Mouse (Mus musculus) testis, adult 2 months (tissue): Measurements from ENCODE around the gene Rhno1. TPM values are rescaled to one million over a fixed set of nuclear protein-coding genes. Genes with fewer than 3 reads are reported as not detected.

Experiments
- H3K27ac ChIP-seq: fragments of 200-500 bp; 2 replicates; pipeline ENCODE4 v1.5.1; 2012; ENCODE audit warnings: low read depth, low read length; ENCODE audit not compliant: control insufficient read depth, insufficient read depth
- H3K27me3 ChIP-seq: fragments of 200-500 bp; 2 replicates; pipeline ENCODE4 v1.6.1; 2012; ENCODE audit warnings: mild to moderate bottlenecking, low read length, moderate library complexity; ENCODE audit not compliant: control insufficient read depth, insufficient read depth
- H3K36me3 ChIP-seq: fragments of 200-500 bp; 2 replicates; pipeline ENCODE4 v1.6.1; 2012; ENCODE audit warnings: mild to moderate bottlenecking, low read length; ENCODE audit not compliant: control insufficient read depth, insufficient read depth
- H3K4me1 ChIP-seq: fragments of 200-500 bp; 2 replicates; pipeline ENCODE4 v1.6.1; 2012; ENCODE audit warnings: low read length; ENCODE audit not compliant: control insufficient read depth, insufficient read depth
- H3K4me3 ChIP-seq: fragments of 200-500 bp; 2 replicates; pipeline ENCODE4 v1.5.1; 2012; ENCODE audit warnings: low read depth, mild to moderate bottlenecking, low read length, moderate library complexity, mixed read lengths; ENCODE audit not compliant: control insufficient read depth
- CTCF ChIP-seq: fragments of 200-500 bp; IDR thresholded peaks from 2 replicates; pipeline ENCODE4 v1.5.1; 2012; ENCODE audit warnings: low read depth, mild to moderate bottlenecking, inconsistent platforms, low read length, moderate library complexity; ENCODE audit not compliant: control insufficient read depth, insufficient read depth, insufficient replicate concordance
- POLR2A ChIP-seq: fragments of 200-500 bp; IDR thresholded peaks from 2 replicates; pipeline ENCODE4 v1.6.1; 2012; ENCODE audit warnings: low read depth, mild to moderate bottlenecking, inconsistent platforms, low read length, moderate library complexity; ENCODE audit not compliant: control insufficient read depth
- polyA plus RNA-seq: library from polyadenylated mRNA; depleted of rRNA; stranded (reverse); fragments of >200 nt; gene quantifications from 2 replicates; pipeline ENCODE4 v1.2.3, GENCODE M21; 2012

The Rhno1 gene
- polyA plus RNA-seq, 1 experiment: 47.9 TPM

- Histone ChIP-seq H3K4me3 (no peak overlapping the region), H3K4me1 (no peaks in the 10 kb centered on the region), H3K27ac (no peak overlapping the region), H3K36me3 (no peaks in the 10 kb centered on the region), H3K27me3 (no peaks in the 10 kb centered on the region)
- TF ChIP-seq CTCF (no peak), POLR2A (no peak)
Measured at GRCm38 (mm10) chr6:128341956-128342723, 20.6 kb downstream of the Rhno1 start.

- Histone ChIP-seq H3K4me1 (no peaks in the 10 kb centered on the region), H3K27ac (no peak overlapping the region), H3K27me3 (no peaks in the 10 kb centered on the region), H3K36me3 (no peaks in the 10 kb centered on the region), H3K4me3 (no peak overlapping the region)
- TF ChIP-seq POLR2A (no peak), CTCF (no peak)
Measured at GRCm38 (mm10) chr6:128338876-128339275, 23.8 kb downstream of the Rhno1 start.

DNA sequence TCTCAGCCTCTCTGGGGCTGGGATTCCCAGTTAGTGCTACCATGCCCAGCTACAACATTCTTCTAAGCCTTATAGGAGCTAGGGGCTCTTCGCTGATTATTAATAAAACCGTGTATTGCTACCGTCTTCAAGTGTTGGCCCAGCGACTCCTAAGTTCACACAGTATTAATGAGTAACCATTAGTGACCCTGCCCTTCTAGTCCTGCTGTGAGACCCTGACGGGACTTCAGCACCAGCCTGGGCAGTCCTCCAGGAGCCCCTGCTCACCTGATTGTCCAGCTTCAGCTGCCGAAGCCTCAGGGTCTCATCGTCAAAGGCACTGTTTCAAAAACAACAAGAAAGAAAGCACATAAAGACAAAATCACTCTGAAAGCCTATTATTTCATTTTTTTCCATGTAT lies 25.2 kb downstream of the Rhno1 start:
- Histone ChIP-seq H3K27me3 (no peaks in the 10 kb centered on the region), H3K27ac (no peak overlapping the region), H3K4me1 (no peaks in the 10 kb centered on the region), H3K36me3 (no peaks in the 10 kb centered on the region), H3K4me3 (no peak overlapping the region)
- no peak for TF ChIP-seq POLR2A
- no peak for TF ChIP-seq CTCF

DNA sequence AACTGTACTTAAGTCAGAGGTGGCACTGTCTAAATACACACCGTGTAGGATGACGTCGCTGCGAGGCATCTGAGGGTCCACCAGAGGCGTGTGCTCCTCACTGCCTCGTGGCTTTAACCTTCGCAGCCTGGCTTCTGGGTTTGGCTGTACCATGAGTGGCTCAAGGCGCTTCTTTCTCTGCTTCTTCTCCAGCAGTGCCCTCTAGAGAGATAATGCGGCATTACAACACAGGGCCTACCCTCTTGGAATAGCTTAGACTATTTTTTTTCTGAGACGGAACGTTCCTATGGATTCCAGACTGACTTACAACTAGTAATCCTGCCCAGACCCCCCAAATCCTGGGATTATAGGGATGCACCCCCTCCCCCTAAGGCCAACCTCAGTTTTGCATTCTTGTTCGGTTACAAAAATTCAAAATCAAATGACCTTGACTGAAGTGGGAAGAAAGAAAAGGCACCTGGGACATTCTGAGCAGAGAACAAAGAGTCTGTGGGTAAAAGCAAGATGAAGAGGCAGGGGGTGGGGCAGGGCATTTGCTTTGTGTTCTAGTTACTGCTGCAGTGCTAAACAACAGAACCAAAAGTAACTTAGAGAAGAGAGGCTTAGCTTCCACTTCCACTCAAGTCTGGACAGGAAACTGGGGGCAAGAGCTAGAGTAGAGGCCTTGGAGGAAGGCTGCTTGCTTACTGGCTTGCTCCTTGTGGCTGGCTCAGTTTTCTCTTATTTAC lies 28.1 kb downstream of the Rhno1 start:
- TF ChIP-seq CTCF (peak; percentile 40; the same call in 1 of the 2 replicates), POLR2A (no peak)
- H3K36me3 ChIP-seq: no peaks in the 10 kb centered on the region

DNA sequence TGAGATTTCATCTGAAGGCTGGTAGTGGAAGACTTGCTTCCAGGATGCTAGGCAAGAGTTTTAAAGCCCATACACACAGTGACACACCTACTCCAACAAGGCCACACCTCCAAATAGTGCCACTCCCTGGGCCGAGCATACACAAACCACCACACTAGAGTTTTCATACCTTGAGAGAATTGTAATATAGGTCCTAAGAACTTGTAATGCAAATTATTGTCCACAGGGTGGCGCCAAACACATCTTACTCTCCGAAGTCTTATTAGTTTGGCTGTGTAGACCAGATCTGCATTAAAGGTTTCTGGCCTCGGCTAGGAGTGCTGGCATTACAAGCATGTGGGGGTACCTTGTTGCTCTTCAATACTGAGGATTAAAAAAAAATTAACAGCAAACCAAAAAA lies 44.4 kb downstream of the Rhno1 start:
- no peaks in the 10 kb centered on the region for H3K27me3 ChIP-seq
- no peak overlapping the region for H3K27ac ChIP-seq
- TF ChIP-seq POLR2A (no peak), CTCF (peak; percentile 37; the same call in 1 of the 2 replicates)
- H3K4me1 ChIP-seq: no peaks in the 10 kb centered on the region
- H3K36me3 ChIP-seq: no peaks in the 10 kb centered on the region; the same call in 1 of the 2 replicates
- H3K4me3 ChIP-seq: no peak overlapping the region

More for the DNA sequence above, 28.1 kb downstream of the Rhno1 start:
- Histone ChIP-seq H3K4me1 (no peaks in the 10 kb centered on the region), H3K27ac (no peak overlapping the region), H3K4me3 (no peak overlapping the region), H3K27me3 (no peaks in the 10 kb centered on the region)

DNA sequence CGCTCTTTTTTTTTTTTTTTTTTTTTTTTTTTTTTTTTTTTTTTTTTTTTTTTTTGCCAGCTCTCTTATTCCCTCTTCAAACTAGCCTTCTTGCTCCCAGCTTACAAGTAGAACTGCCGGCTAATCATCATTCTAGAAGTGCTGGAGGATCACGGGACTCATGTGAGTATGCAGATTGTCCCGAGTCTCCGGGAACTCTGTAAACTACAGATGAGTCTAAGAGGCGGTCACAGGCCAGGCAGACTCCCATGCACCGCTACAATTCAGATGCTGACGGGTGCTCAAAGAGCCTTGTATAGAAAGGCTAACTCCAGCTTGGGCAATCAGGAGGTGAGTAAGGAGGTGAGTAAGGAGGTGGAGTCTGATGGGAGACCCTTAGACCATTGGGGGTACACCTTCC lies 47.1 kb downstream of the Rhno1 start:
- no peak overlapping the region for H3K27ac ChIP-seq
- no peaks in the 10 kb centered on the region for H3K4me1 ChIP-seq
- H3K27me3 ChIP-seq: no peaks in the 10 kb centered on the region
- no peaks in the 10 kb centered on the region for H3K36me3 ChIP-seq
- no peak for TF ChIP-seq POLR2A
- TF ChIP-seq CTCF: no peak
- H3K4me3 ChIP-seq: no peak overlapping the region

- Histone ChIP-seq H3K4me3 (no peak overlapping the region), H3K27me3 (no peaks in the 10 kb centered on the region), H3K4me1 (no peaks in the 10 kb centered on the region), H3K36me3 (no peaks in the 10 kb centered on the region), H3K27ac (no peak overlapping the region)
- TF ChIP-seq CTCF: no peak
- no peak for TF ChIP-seq POLR2A
Measured at GRCm38 (mm10) chr6:128314796-128315195, 47.9 kb downstream of the Rhno1 start.
